Mouse (Mus musculus) kidney, adult 2 months (tissue): ENCODE results near the gene Serpine1.

Experiments
- CTCF ChIP-seq: fragments of 200-500 bp; conservative IDR thresholded peaks from 2 replicates; pipeline ENCODE4 v1.5.1; 2011; ENCODE audit warnings: low read depth, mild to moderate bottlenecking, control low read depth, low read length, moderate library complexity, mixed read lengths; ENCODE audit not compliant: insufficient read depth, insufficient read length
- POLR2A ChIP-seq: fragments of 200-500 bp; IDR thresholded peaks from one replicate; pipeline ENCODE4 v1.6.1; 2011; ENCODE audit warnings: low read depth, low read length, control low read depth

- no peak for TF ChIP-seq CTCF
- TF ChIP-seq POLR2A, result no peak
These were observed 19.5 kb upstream of the Serpine1 start for GRCm38 (mm10) chr5:137091560-137091959.
